Mouse (Mus musculus): ENCODE measurements at regions not wholly inside any gene's neighbourhood (a gene's known extent, or its start where the extent isn't known, plus 50 kb on each side); places are given as distances from the start of the nearest gene placed in this dataset.

DNA sequence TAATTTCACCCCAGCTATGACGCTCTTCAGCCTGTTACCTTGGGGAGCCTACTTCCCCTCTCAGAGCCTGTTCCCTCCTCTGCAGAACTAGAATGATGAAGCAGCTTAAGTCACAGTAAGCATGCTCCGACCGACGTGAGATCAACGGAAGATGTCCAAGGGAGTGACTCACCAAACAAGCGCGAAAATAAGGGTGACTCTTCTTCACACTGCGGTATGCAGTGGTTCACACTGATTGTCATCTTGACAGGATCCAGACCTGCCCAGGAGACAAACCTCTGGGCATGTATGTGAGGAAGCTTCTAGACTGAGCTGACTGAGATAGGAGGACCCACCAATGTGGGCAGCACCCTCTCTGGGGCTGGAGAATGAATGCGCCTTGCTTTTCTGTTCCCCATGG lies 116.3 kb upstream of the Tpm1 start:
- DNase-seq (ENCODE audit: extremely low spot score), result no peak

DNA sequence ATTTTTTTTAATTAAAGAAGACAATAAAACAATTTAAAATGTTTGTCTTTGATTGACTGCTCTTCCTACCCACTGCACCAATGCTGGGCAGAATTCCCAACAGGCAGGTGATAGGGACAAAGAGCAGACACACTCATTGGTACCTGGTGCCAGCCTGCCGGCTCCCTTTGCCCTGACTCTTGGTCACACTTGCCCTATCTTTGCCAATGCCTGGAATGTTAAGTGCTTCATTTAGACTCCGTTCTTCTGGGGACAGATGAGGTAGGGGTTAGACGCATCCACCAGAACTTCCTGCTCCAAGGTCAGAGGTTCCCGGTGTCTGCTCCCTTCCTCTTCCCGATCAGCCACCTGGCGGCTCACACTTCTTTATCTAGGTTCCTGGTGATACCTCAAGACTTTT lies 114.5 kb upstream of the Tpm1 start:
- DNase-seq (ENCODE audit: extremely low spot score), result no peak

DNA sequence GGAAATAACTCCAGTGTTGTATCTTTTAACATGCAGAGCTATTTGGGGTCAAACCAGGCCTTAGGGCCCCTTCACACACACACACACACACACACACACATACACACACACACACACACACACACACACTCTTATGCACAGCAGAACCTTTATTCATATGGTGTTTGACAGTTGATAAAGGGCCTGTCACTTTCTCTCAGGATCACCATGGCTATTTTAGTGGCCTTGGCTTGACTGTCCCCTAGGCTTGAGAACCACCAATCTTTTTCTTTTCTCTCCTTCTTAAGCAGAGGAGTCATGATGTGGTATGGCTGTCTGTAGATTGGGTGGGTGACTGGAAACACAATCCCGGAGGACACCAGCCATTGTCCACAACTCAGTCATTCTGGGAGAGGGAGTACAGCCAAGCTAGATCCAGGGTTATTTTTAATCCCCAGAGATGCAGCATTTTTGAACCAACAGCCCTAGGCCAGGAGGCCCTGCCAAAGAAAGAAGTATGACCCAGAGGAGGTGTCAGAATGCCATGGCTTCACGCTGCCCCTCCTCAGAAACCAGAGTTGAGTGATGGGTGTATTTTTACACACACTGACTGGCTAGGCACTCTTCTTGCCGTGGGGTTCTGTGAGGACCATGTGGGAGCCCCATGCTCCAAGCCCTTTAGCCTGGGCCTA lies 111.7 kb upstream of the Tpm1 start:
- no peak for DNase-seq (ENCODE audit: extremely low spot score)

DNA sequence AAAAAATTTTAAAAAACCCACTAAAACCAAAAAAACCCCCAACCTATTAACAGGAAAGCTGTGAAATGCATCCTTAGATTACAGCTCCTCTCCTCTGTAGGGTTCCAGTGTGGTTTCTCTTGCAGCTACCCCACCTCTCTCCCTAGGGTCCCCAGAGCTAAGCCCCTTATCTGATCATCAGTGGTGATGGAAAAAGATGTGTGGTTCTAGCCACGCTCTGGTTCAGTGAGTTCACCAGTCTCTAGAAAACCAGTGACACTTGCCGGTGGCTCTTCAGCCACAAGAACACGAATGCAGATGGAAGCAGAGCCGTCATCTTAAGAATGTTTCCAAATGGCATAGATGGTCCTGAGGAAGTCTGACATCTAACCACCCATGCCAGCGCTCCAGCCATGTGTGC lies 111.1 kb upstream of the Tpm1 start:
- DNase-seq (ENCODE audit: extremely low spot score), result no peak

DNA sequence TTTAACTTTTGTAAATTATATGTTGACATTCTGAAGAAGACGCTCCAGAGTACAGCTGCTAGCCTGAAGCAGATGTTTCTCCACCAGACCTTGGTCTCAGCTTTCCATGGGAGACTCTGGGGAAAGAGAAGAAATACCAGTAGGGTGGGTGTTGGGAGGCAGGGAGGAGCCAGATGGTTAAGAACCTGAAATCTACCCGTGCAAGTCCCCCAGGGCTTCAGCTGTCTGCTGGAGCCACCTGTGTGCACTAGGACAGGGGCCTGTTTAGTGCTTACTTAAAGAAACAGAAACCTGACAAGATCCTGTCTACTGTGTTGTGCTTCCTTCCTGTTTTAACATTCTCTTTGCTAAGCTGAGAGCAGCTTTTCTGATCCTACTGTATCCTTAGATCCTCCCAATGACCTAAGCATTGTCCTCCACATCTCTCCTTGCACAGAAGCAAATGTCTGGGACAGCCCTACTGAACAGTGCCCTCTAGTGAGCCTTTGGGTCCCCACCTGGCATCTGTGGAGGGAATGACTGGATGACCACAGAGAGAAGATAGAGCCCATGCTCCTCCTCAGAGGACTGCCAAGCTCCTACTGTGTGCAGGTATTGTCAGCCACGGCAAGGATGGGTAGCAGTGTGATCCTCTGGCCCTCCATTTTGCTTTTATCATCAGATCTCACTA lies 107.5 kb upstream of the Tpm1 start:
- DNase-seq (ENCODE audit: extremely low spot score), result peak; percentile 63

DNA sequence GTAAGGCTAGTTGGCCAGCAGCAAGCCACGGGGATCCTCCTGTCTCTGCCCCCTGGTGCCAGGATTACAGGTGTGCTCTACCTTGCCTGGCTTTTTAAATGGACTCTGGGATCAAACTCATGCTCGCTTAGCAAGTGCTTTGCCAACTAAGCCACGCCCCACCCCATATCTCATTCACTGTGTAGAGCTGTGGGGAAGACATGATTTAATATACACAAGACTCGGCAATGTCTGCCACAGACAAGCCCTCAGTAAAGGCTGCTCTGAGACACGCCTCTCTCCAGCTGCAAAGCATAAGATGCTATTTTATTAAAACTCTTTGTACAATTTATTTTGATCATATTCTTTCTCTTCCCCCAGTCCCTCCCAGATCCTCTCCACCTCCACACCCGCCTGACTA lies 104.9 kb upstream of the Tpm1 start:
- DNase-seq (ENCODE audit: extremely low spot score), result no peak

DNA sequence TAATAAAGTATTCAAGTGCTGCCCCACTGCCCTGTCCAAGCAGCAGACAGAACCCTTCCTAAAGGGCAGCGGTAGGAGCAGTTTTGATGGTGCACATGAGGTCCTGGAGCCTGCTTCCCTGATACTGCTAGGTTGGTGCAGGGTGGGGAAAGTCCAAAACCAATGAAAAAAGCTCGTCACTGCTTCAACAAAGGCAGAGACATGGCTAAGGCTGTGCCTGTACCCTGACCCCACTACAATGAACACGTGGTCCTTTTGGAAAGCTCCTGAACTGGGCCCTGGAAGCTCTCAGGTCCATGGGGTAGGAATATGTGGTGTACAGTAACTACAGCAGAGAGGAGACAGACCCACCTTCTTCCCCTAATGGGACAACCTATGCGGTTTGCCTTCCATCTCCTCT lies 104.1 kb upstream of the Tpm1 start:
- DNase-seq (ENCODE audit: extremely low spot score), result no peak

DNA sequence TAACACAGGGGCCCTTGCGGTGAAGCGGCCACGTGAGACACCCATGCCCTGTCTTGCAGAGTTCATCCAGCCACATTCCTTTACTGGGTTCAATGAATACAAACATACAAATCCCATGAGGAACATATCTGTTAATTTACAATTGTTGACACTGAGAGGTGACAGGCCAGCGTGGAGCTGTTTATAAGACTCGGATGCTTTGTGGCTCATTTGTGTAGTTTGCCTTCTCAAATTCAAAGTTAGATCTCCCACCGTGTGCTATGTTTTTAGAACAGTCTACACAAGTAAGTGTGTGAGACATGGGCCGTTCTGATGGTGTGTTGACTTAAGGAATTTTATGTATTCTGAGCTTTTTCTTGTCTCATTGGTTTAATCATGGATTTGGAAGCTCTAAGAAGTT lies 98.5 kb upstream of the Tpm1 start:
- DNase-seq (ENCODE audit: extremely low spot score), result no peak

DNA sequence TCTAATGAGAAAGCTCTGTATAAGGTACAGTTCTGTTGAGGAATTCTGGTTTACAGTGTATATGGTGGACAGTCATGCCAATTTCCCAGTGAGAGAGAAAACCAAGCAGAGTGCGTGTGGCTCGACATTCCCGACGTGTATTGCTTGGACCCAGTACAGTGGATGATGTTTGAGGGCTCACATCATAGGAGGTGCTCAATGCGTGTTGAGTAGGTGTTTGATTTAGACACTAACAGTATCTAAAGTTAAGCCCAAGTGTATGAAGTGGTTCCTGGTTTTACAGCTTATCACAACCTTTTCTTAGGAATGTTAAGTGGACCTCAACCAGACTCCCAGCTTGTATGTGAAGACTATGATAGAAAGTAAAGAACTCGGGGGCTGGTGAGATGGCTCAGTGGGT lies 96.2 kb upstream of the Tpm1 start:
- no peak for DNase-seq (ENCODE audit: extremely low spot score)

DNA sequence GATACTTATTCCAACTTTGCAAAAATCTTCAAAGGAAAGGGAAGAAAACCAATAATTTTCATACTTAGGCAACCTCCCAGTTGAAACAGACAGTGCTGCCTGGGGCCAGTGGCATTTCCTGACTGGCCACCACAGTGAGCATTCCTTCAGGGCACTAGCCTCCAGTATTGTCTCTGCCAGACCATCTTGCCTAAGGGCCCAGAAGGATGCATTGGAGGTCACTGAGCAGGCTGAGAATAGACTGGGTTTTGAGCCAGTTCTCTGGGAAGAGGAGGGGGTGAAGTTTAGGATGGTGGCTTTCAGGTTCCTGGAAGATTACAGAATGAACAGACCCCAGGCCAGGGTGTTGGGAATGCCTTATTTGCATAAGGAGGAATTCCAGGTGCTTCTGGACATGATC lies 95.3 kb upstream of the Tpm1 start:
- DNase-seq (ENCODE audit: extremely low spot score), result no peak

DNA sequence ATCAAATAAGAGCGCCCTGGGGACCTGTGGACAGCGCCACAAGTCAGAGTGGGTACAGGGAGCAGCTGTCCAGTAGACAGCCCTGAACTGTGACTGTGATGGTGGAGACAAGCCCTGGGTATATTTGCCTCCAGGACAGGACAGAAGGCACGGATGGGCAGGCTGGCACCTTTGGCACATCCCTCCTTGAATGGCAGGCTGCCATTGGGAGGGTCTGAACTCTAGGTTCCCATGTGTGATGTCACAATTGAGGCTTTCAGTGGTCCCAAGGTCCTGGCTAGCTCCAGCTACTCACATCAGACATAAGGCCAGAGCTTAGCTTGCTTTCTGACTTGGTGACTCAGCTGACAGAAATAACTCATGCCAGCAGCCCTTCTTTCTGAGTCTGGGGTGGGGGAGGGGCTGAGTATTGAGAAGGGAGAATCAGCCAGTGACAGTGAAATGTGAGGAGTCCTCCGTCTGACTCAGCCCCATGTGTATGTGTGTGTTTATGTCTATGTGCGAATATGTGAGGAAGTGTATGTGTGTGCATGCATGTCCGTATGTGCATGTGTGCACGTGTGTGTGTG lies 91.2 kb upstream of the Tpm1 start:
- peak; percentile 23 for DNase-seq (ENCODE audit: extremely low spot score)

DNA sequence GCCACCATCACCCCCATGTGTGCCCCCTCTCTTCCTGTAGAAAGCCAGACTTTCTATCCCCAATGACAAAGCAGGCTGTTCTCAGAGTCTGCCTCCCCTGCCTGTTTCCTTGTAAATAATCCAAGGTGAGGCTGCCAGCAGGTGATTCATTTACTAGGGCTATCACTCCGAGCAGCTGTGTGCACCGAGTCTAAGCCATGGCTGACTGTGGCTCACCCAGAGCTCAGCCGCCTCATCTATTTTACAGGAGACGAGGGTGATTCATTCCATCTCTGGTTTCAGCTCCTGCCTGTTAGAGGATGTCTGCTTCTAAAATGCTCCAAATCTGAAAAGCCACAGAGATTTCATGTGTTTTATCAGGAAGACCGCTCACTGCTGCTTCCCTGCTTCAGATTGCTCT lies 88.5 kb upstream of the Tpm1 start:
- DNase-seq (ENCODE audit: extremely low spot score), result no peak

DNA sequence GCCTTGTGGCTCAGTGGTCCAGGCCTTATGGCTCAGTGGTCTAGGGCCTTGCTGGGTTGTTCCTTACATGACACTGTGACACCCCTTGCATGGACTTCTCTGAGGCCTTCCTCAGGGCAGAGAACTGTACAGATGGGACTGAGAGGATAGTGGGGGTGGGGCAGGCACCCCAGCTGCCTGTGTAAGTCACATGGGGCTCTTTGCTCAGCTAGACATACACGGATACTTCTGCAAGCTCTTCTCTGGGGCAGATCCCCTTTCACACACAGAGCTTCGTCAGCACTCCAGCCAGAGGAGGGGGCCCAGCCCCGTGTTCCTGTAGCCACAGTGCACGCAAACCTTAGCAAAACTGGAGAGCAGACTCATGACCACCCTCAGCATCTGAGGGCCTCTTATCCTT lies 87.9 kb upstream of the Tpm1 start:
- DNase-seq (ENCODE audit: extremely low spot score), result no peak

DNA sequence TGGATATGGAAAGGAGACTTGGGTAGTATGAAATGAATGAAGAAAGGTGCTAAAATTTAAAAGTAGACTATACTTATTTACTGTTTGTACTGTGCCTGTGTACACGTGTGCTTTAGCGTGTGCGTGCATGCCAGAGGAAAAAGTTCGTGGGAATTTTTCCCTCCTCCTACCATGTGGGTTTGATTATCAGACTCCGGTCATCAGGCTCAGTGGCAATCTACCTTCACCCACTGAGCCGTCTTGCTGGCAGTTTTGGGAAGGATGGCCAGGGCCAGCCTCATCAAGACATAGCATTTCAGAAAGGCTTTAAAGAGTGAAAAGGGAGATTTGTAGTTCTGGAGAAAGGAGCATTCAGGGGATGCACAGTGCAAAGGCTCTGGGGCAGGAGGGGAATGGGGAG lies 87.0 kb upstream of the Tpm1 start:
- no peak for DNase-seq (ENCODE audit: extremely low spot score)

DNA sequence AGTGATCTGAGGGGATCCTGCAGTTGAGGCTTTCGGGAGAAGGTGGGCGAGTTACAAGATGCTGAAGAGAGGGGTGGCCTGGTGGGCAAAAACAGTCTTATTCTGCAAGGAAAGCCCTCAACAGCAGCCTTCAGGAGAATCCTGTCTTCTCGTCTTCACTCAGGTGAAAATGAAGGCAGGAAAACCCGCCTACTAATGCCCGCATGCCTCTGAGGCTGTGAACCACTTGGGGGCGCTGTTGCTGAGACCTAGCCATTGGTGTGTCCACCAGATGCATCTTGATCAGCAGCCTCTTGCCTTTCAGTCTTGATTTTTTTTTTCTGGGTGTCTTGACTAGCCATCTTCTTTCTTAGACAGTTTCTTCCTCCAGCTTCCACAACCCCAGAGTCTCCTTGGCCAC lies 85.2 kb upstream of the Tpm1 start:
- DNase-seq (ENCODE audit: extremely low spot score), result no peak

DNA sequence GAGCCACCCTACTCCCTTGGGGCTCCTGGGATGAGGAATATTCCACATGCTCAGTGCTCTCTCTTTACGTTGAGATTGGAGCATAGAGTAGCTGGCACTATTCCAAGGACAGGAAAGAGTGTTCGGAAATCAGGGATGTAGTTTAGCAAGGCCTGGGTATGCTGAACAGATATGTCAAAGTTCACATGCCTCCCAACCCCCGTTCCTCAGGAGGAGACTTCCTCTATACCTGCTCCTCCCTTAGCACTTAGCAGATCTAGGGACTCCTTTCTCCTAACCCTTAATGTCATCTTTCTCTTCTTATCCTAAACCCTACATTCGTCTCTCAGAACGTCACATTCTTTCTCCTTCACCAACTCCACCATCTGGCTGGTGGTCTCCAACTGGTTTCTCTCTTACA lies 83.2 kb upstream of the Tpm1 start:
- DNase-seq (ENCODE audit: extremely low spot score), result no peak

DNA sequence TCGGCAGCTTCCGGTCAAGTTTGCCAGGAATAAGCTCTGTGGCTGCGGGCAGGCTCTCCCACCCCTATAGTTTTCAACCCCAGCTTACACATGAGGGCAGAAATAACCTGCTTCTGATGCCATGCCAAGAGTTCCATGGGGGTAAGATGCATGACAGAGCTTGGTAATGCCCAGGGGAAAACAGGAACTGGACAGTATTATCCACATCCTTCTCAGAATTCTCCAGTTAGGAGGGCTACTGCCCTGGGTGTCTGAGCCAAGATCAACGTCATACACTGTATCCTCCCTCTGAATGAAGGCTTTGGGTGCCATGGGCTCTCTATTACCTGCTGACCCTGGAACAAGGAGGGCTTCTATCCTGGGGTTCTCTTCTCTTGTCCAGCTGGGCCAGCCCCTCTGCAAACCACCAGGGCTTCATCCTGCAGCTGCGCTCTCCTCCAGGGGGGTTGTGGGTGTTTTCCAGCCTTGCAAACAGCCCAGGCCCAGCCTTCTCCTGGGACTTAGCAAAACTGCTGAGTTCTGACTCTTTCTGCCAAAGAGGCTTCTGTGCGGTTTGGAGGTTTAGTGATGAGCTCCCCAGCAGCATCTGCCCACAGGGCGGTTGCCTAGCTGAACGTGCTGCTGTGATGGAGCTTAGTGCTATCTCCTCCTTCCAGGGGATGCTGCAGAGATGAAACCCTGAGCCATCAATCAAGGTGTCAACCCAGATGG lies 81.7 kb upstream of the Tpm1 start:
- DNase-seq (ENCODE audit: extremely low spot score), result no peak

DNA sequence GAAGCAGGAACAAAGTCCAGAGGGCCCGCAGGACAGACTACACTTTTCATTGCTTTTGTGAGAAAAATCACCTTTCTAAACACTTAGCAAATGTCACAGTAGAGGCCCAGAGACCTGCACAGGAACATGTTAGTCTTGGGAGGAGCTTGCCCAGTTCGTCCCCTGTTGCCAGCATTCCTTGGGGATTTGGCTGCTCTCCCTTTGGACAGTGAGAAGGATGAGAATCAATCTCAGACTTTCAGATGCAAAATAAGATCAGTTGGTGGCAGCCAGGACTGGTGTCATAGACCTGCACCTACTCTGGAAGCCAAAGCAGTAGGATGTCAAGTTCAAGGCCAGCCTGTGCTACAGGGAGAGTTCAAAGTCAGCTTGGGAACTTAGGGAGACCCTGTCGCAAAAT lies 80.7 kb upstream of the Tpm1 start:
- no peak for DNase-seq (ENCODE audit: extremely low spot score)

DNA sequence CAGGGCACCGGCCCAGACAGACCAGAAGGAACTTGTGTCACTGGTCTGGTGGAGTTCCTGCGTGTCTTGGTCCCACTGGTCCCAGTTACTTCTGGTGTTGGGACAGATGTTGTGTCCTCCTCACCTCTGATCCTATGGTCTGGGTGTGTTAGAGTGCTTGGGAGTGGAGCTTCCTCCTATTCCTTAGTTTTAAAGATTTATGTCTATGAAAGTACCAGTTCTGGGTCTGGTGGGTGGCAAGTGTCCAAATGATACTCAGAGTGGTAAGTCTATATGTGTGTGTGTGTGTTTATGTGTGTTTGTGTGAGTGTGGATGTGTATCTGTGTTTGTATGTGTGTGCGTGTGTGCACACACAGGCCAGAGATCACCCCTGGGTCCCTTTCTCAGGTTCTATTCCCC lies 79.9 kb upstream of the Tpm1 start:
- no peak for DNase-seq (ENCODE audit: extremely low spot score)

DNA sequence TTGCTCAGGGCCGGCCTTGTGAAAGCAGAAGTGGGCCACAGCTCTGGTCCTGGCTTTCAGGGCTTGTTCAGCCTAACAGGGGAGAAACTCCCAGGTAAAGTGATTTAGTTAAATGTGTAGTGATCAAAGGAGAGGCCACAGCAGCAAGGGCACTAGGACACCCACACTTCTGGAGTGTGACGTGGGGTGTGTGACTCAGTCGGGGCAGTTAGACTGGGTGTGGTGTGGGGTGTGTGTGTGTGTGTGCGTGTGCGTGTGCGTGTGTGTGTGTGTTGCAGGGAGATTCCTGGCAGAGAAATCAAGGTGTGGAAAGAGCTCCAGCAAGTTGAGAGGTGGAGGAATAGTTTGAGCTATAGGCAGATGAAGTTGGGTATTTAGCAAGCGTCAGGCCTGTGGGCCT lies 72.5 kb upstream of the Tpm1 start:
- no peak for DNase-seq (ENCODE audit: extremely low spot score)

DNA sequence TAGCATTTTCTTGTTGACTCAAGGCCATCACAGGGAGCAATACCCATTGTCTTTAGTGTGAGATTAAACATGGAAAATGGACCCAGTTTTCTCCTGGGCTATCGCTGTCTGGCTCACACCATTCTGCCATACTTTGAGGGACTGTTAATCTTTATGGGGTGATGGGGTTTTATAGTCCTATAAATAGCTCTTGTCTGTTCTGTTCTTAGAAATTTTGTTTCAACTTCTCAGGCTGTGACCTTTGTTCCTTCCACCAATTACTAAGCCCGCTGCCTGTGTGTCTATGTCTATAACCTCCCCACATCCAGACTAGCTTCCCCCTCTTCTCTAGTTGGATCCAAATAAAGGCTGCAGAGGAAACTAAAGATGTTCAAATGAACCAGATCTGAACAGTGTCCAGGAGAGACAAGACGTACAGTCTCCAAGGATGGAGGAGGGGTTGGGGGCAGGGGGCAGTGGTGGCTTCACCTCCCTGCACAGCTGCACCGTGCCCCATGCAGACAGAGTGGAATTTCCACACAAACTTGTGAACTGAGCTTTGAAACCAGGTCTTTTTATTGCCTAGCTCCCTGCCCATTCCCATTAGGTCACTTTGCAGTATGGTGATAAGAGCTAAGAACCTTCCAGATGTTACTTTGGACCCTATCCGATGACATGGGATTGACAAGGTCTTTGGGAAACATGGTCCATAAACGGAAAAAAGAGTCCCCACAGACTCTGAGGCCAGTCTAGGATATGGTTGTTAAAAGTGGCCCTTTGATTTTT lies 69.9 kb upstream of the Tpm1 start:
- DNase-seq (ENCODE audit: extremely low spot score), result no peak

DNA sequence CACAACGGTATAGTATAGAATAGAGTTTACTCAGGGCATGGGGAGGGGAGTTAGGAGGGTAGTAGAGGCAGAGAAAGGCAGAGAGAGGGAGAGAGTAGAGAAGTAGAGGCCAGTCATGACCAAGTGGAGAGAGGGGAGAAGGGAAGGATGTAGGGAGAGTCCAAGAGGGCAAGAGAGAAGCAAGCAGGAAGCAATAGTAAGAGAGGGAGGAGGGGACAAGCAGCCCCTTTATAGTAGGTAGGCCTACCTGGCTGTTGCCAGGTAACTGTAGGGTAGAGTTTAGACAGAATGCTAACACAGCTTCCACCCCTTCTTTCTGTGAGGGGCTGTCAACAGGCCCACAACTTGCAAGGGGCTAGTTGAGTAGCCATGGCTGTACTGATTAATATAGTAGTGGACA lies 69.2 kb upstream of the Tpm1 start:
- no peak for DNase-seq (ENCODE audit: extremely low spot score)

Data from embryo, embryonic 9.5 days (tissue).